16 mouse cellular contexts compared by ENCODE assay signal in the genomic region with DNA sequence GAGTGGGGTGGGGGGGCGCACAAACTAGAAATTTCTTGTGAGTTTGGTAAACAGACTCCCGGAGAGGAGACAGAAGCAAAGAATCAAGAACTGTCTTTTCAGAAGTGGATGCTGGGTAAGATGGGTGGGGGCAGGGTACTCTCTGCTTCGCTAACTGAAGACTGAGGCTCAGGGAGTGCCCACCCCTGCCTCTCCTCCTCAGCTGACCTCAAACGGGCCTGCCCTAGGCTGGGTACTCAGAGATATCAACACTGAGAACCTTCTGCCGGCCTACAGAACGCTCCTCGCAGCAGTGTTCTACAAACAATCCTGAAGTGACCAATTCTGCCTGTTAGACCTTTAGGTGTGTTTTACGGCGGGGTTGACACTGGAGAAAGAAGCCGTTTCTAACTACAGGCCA. TPM values are rescaled to one million over a fixed set of nuclear protein-coding genes. Genes with fewer than 3 reads are reported as not detected.
DNase-seq lines count a peak whose midpoint lies in the region; ATAC-seq and TF ChIP-seq lines count a peak whose summit lies in the region.
"Had no signal": no experiment of that assay in that cellular context is flagged by ENCODE, and none has a peak within 500 bp of the region (broad histone marks: within the 10 kb centered on the region; RNA-seq: fewer than 3 reads in every experiment).

No protein-coding gene starts in this region.

- no peak overlapping the region for H3K9ac ChIP-seq in forebrain, postnatal 0 days
- H3K9ac ChIP-seq: embryonic facial prominence, embryonic 15.5 days; kidney, embryonic 15.5 days had no signal

- no peak for DNase-seq in testis, postnatal 14 days (ENCODE audit: low spot score)
- DNase-seq in forebrain, postnatal 0 days, result no peak
- DNase-seq in lung, postnatal 4 days, result no peak
- no peak for DNase-seq in urinary bladder, adult 18-20 months (ENCODE audit: low spot score in 2 of 2)
- DNase-seq in urinary bladder, postnatal 36 days (ENCODE audit: low spot score in 2 of 2), result no peak
- DNase-seq: gastrocnemius, postnatal 36 days; lung, adult 18-20 months; thymus, adult 18-20 months had no signal

- H3K4me2 ChIP-seq in forebrain, postnatal 0 days (ENCODE audit: low read depth), result peak overlapping the region; percentile 51
- H3K4me2 ChIP-seq: embryonic facial prominence, embryonic 15.5 days; kidney, embryonic 15.5 days had no signal

- no peak overlapping the region for H3K27ac ChIP-seq in testis, adult 2 months (ENCODE audit: control insufficient read depth, insufficient read depth, low read depth, low read length)
- H3K27ac ChIP-seq in forebrain, postnatal 0 days (ENCODE audit: low read depth, low read length), result no peak overlapping the region
- H3K27ac ChIP-seq: embryonic facial prominence, embryonic 15.5 days; kidney, embryonic 15.5 days had no signal

- no peak for TF ChIP-seq POLR2A in testis, adult 2 months (IDR thresholded peaks at IDR 0.05; ENCODE audit: control insufficient read depth, low read depth, low read length)

- H3K27me3 ChIP-seq in testis, adult 2 months (ENCODE audit: control insufficient read depth, insufficient read depth, low read length), result no peaks in the 10 kb centered on the region
- no peaks in the 10 kb centered on the region for H3K27me3 ChIP-seq in forebrain, postnatal 0 days (ENCODE audit: insufficient read depth, low read length)

- WGBS in forebrain, postnatal 0 days, result 46% methylated on average over 10 of the region's 10 CpGs

- H3K4me3 ChIP-seq in testis, adult 2 months (ENCODE audit: control insufficient read depth, low read depth, low read length), result peak overlapping the region; percentile 61
- peak overlapping the region; percentile 29 for H3K4me3 ChIP-seq in forebrain, postnatal 0 days (ENCODE audit: low read depth, low read length)
- H3K4me3 ChIP-seq: embryonic facial prominence, embryonic 15.5 days; kidney, embryonic 15.5 days had no signal

- H3K4me1 ChIP-seq in testis, adult 2 months (ENCODE audit: control insufficient read depth, insufficient read depth, low read length), result peaks cover 6% of the 10 kb centered on the region
- no peaks in the 10 kb centered on the region for H3K4me1 ChIP-seq in forebrain, postnatal 0 days (ENCODE audit: insufficient read depth)
- H3K4me1 ChIP-seq: embryonic facial prominence, embryonic 15.5 days; kidney, embryonic 15.5 days had no signal

- TF ChIP-seq CTCF in testis, adult 2 months (IDR thresholded peaks at IDR 0.05; ENCODE audit: control insufficient read depth, insufficient read depth, insufficient replicate concordance, low read depth, low read length), result no peak
- TF ChIP-seq CTCF in forebrain, postnatal 0 days (IDR thresholded peaks at IDR 0.05; ENCODE audit: low read depth), result no peak

- no peak for ATAC-seq in forebrain, postnatal 0 days
- ATAC-seq in megakaryocyte-erythroid progenitor cell, adult 5-6 weeks (replicated peaks; ENCODE audit: low FRiP score, low TSS enrichment, poor library complexity, severe bottlenecking), result peak; percentile 81
- ATAC-seq: CD4-positive, CD25-positive, alpha-beta regulatory T cell, adult 4 months; inflammation-experienced regulatory T-cells, adult 6 months had no signal

- H3K36me3 ChIP-seq in testis, adult 2 months (ENCODE audit: control insufficient read depth, insufficient read depth, low read length), result no peaks in the 10 kb centered on the region
- H3K36me3 ChIP-seq in forebrain, postnatal 0 days (ENCODE audit: insufficient read depth), result no peaks in the 10 kb centered on the region
- H3K36me3 ChIP-seq: embryonic facial prominence, embryonic 15.5 days; kidney, embryonic 15.5 days had no signal

- H3K9me3 ChIP-seq in forebrain, postnatal 0 days (ENCODE audit: low read length), result no peaks in the 10 kb centered on the region
- H3K9me3 ChIP-seq: embryonic facial prominence, embryonic 15.5 days; kidney, embryonic 15.5 days had no signal

RNA-seq across cellular contexts. Expression of a gene that starts 50.6 kb away (rescaled TPM):
- polyA plus RNA-seq in testis, adult 2 months (2012; rRNA removed), result 3.2 and 3.3 TPM in 2 replicates
- 103 and 130 TPM in 2 replicates for total RNA-seq in forebrain, postnatal 0 days (2014; rRNA removed)
- 127 and 138 TPM in 2 replicates for polyA plus RNA-seq in forebrain, postnatal 0 days (2015; fragmentation: Nextera tagmentation; extraction: Ambion mirVana)
- total RNA-seq in megakaryocyte-erythroid progenitor cell, adult 5-6 weeks (2014; fragmentation: Nextera tagmentation), result not detected in 2 replicates
- not detected in 2 replicates for total RNA-seq in megakaryocyte-erythroid progenitor cell, adult 5-6 weeks (2017)
- total RNA-seq: gastrocnemius, postnatal 36 days; megakaryocyte, adult 5-6 weeks had no signal
- polyA plus RNA-seq: CD4-positive, CD25-positive, alpha-beta regulatory T cell, adult 4 months; heart, embryonic 14.5 days; inflammation-experienced regulatory T-cells, adult 6 months had no signal

RNA-seq across cellular contexts. Expression of a gene that starts 52.4 kb away (rescaled TPM):
- polyA plus RNA-seq in testis, adult 2 months (2012; rRNA removed), result 4.4 and 4.7 TPM in 2 replicates
- total RNA-seq in forebrain, postnatal 0 days (2014; rRNA removed), result 24.5 and 25.5 TPM in 2 replicates
- polyA plus RNA-seq in forebrain, postnatal 0 days (2015; fragmentation: Nextera tagmentation; extraction: Ambion mirVana), result 53.1 and 58.1 TPM in 2 replicates
- 51.9 and 52.4 TPM in 2 replicates for total RNA-seq in megakaryocyte-erythroid progenitor cell, adult 5-6 weeks (2014; fragmentation: Nextera tagmentation)
- 47.2 and 50.8 TPM in 2 replicates for total RNA-seq in megakaryocyte-erythroid progenitor cell, adult 5-6 weeks (2017)

Comparison
In these comparisons a context has a peak if more than half of its experiments do, and no peak if none do; other contexts are left out.
1. RNA of a gene that starts 50.6 kb away (total RNA-seq): 103 to 130 TPM in forebrain, postnatal 0 days; not detected in megakaryocyte-erythroid progenitor cell, adult 5-6 weeks; every median in the first group is over 100 times any median in the second.